Mouse (Mus musculus): ENCODE results near the gene Uqcrq. TPM values are rescaled to one million over a fixed set of nuclear protein-coding genes. Genes with fewer than 3 reads are reported as not detected.
"Not testable (repeated sequence)": the region's sequence is repeated elsewhere in the genome, so short reads cannot be mapped to it uniquely, and the experiment has no call there.

Uqcrq gene
- polyA plus RNA-seq, 1 experiment from 2014 or later, result 574 TPM

GRCm38 (mm10) chr11:53429182-53429581, 1.4 kb downstream of the Uqcrq start:
- no peaks in the 10 kb centered on the region for H3K9me3 ChIP-seq (ENCODE audit: control insufficient read depth, low read length)
- H3K4me2 ChIP-seq (replicated peaks; ENCODE audit: low read depth, low read length), result no peak overlapping the region; the same call in 1 of the 2 replicates
- no peaks in the 10 kb centered on the region for H3K27me3 ChIP-seq (ENCODE audit: control insufficient read depth, insufficient read depth, low read length)
- no peak for ATAC-seq (ENCODE audit: low FRiP score, low TSS enrichment)
- H3K4me3 ChIP-seq (ENCODE audit: low read length), result peak overlapping the region; percentile 79; the same call in 1 of the 2 replicates
- H3K36me3 ChIP-seq (ENCODE audit: control insufficient read depth, insufficient read depth, low read length), result peaks cover 10% of the 10 kb centered on the region
- H3K9ac ChIP-seq (ENCODE audit: low read depth, low read length), result no peak overlapping the region
- H3K4me1 ChIP-seq (ENCODE audit: control insufficient read depth, insufficient read depth, low read length), result peaks cover 11% of the 10 kb centered on the region; the same call in 1 of the 2 replicates
- no peak overlapping the region for H3K27ac ChIP-seq (ENCODE audit: low read depth, low read length)

DNA sequence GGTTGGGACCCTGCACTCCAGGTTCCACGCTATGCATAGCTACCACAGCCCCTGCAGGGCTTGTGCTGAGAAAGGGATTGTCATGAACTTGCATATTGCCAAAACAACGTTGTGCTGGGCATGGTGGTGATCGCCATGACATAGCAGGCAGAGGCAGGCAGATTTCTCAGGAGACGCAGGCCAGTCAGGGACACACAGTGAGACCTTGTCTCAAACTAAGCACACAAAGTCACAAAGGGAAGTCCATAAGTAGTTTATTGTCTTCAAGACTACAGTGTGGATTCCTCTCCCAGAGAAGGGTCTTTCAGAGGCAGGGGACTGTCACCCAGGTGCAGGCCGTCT, 1.9 kb downstream of the Uqcrq start:
- 94% methylated on average over 5 of the region's 5 CpGs for WGBS
- Histone ChIP-seq H3K4me3 (ENCODE audit: low read length) (no peak overlapping the region), H3K36me3 (ENCODE audit: control insufficient read depth, insufficient read depth, low read length) (peaks cover 10% of the 10 kb centered on the region), H3K4me2 (replicated peaks; ENCODE audit: low read depth, low read length) (no peak overlapping the region), H3K9me3 (ENCODE audit: control insufficient read depth, low read length) (no peaks in the 10 kb centered on the region), H3K9ac (ENCODE audit: low read depth, low read length) (no peak overlapping the region), H3K4me1 (ENCODE audit: control insufficient read depth, insufficient read depth, low read length) (peaks cover 11% of the 10 kb centered on the region; the same call in 1 of the 2 replicates), H3K27me3 (ENCODE audit: control insufficient read depth, insufficient read depth, low read length) (no peaks in the 10 kb centered on the region), H3K27ac (ENCODE audit: low read depth, low read length) (no peak overlapping the region)
- no peak for ATAC-seq (ENCODE audit: low FRiP score, low TSS enrichment)

- ATAC-seq (ENCODE audit: low FRiP score, low TSS enrichment), result no peak
- no peaks in the 10 kb centered on the region for H3K9me3 ChIP-seq (ENCODE audit: control insufficient read depth, low read length)
- H3K4me3 ChIP-seq (ENCODE audit: low read length), result no peak overlapping the region
- no peak overlapping the region for H3K4me2 ChIP-seq (replicated peaks; ENCODE audit: low read depth, low read length)
- 95% methylated on average over 3 of the region's 3 CpGs for WGBS
- H3K36me3 ChIP-seq (ENCODE audit: control insufficient read depth, insufficient read depth, low read length), result peaks cover 10% of the 10 kb centered on the region
- H3K4me1 ChIP-seq (ENCODE audit: control insufficient read depth, insufficient read depth, low read length), result peaks cover 11% of the 10 kb centered on the region; the same call in 1 of the 2 replicates
- no peak overlapping the region for H3K27ac ChIP-seq (ENCODE audit: low read depth, low read length)
- H3K9ac ChIP-seq (ENCODE audit: low read depth, low read length), result no peak overlapping the region
- no peaks in the 10 kb centered on the region for H3K27me3 ChIP-seq (ENCODE audit: control insufficient read depth, insufficient read depth, low read length)
Measured at GRCm38 (mm10) chr11:53427993-53428715, 2.5 kb downstream of the Uqcrq start.

GRCm38 (mm10) chr11:53426914-53427313, 3.7 kb downstream of the Uqcrq start:
- H3K36me3 ChIP-seq (ENCODE audit: control insufficient read depth, insufficient read depth, low read length); H3K4me3 ChIP-seq (ENCODE audit: low read length): not testable (repeated sequence)
- 83% methylated on average over 3 of the region's 3 CpGs for WGBS

DNA sequence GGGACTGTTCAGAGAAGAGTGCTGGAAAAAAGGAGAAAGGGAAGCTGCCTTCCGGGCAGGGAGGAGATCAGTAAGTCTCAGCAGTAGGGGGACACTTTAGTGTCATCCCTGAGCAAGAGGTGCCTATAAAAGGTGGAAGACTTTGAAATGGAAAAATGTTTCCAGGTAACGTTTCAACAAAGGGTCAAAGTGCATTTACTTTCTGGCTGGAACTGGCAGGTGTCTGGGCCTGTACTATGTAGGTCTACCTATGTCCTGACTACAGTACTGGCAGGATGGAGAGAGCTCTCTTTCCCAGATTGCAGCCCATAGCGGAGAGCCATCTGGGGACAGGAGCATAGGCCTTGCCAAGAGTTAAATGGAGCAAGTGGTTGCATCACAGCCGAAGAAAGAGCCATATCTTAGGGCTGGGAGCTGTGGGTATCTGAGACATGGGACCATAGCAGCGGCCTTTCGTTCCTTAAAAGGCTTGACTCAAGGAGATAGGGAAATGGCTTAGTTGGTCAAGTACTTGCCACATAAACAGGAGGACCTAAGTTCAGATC, 4.8 kb downstream of the Uqcrq start:
- Histone ChIP-seq H3K4me1 (ENCODE audit: control insufficient read depth, insufficient read depth, low read length) (peaks cover 6% of the 10 kb centered on the region; the same call in 1 of the 2 replicates), H3K27ac (ENCODE audit: low read depth, low read length) (no peak overlapping the region), H3K36me3 (ENCODE audit: control insufficient read depth, insufficient read depth, low read length) (peaks cover 13% of the 10 kb centered on the region), H3K27me3 (ENCODE audit: control insufficient read depth, insufficient read depth, low read length) (no peaks in the 10 kb centered on the region), H3K9ac (ENCODE audit: low read depth, low read length) (no peak overlapping the region), H3K9me3 (ENCODE audit: control insufficient read depth, low read length) (no peaks in the 10 kb centered on the region), H3K4me2 (replicated peaks; ENCODE audit: low read depth, low read length) (no peak overlapping the region), H3K4me3 (ENCODE audit: low read length) (no peak overlapping the region)
- ATAC-seq (ENCODE audit: low FRiP score, low TSS enrichment), result no peak
- 81% methylated on average over 6 of the region's 6 CpGs for WGBS

More at GRCm38 (mm10) chr11:53426914-53427313, 3.7 kb downstream of the Uqcrq start:
- H3K27me3 ChIP-seq (ENCODE audit: control insufficient read depth, insufficient read depth, low read length); H3K4me2 ChIP-seq (replicated peaks; ENCODE audit: low read depth, low read length); H3K9me3 ChIP-seq (ENCODE audit: control insufficient read depth, low read length); ATAC-seq (ENCODE audit: low FRiP score, low TSS enrichment); H3K27ac ChIP-seq (ENCODE audit: low read depth, low read length); H3K9ac ChIP-seq (ENCODE audit: low read depth, low read length): not testable (repeated sequence)
- peaks cover 11% of the 10 kb centered on the region; the same call in 1 of the 2 replicates for H3K4me1 ChIP-seq (ENCODE audit: control insufficient read depth, insufficient read depth, low read length)

- no peak overlapping the region for H3K27ac ChIP-seq (ENCODE audit: low read depth, low read length)
- peaks cover 13% of the 10 kb centered on the region for H3K36me3 ChIP-seq (ENCODE audit: control insufficient read depth, insufficient read depth, low read length)
- no peak for ATAC-seq (ENCODE audit: low FRiP score, low TSS enrichment)
- peaks cover 6% of the 10 kb centered on the region; the same call in 1 of the 2 replicates for H3K4me1 ChIP-seq (ENCODE audit: control insufficient read depth, insufficient read depth, low read length)
- H3K4me3 ChIP-seq (ENCODE audit: low read length), result no peak overlapping the region
- H3K4me2 ChIP-seq (replicated peaks; ENCODE audit: low read depth, low read length), result no peak overlapping the region
- H3K9ac ChIP-seq (ENCODE audit: low read depth, low read length), result no peak overlapping the region
- H3K27me3 ChIP-seq (ENCODE audit: control insufficient read depth, insufficient read depth, low read length), result no peaks in the 10 kb centered on the region
- no peaks in the 10 kb centered on the region for H3K9me3 ChIP-seq (ENCODE audit: control insufficient read depth, low read length)
- WGBS, result 49% methylated on average over 3 of the region's 3 CpGs
Measured at GRCm38 (mm10) chr11:53425251-53425650, 5.4 kb downstream of the Uqcrq start.

DNA sequence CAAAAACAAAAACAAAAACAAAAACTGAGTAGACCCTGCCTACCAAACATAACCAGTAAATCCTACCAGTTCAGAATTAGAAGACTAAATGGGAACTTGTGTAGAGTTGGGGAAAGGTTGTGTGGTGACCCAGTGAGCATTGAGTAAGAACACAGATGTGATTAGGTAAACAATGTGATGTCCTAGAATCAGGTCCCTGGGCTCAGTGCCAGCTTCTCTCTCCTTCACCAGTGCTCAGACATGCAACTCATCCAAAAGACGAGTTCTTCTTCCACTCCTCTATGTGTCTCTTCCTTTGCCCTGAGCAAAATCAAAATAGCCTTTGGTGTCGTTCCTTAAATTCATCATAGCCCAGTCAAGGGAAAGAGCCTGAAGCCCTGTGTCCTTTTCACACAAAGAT, 5.8 kb downstream of the Uqcrq start:
- peaks cover 5% of the 10 kb centered on the region; the same call in 1 of the 2 replicates for H3K4me1 ChIP-seq (ENCODE audit: control insufficient read depth, insufficient read depth, low read length)
- no peaks in the 10 kb centered on the region for H3K27me3 ChIP-seq (ENCODE audit: control insufficient read depth, insufficient read depth, low read length)
- H3K9me3 ChIP-seq (ENCODE audit: control insufficient read depth, low read length), result no peaks in the 10 kb centered on the region
- 78% methylated on average over 2 of the region's 2 CpGs for WGBS
- H3K9ac ChIP-seq (ENCODE audit: low read depth, low read length), result no peak overlapping the region
- H3K27ac ChIP-seq (ENCODE audit: low read depth, low read length), result no peak overlapping the region
- no peak overlapping the region for H3K4me3 ChIP-seq (ENCODE audit: low read length)
- H3K36me3 ChIP-seq (ENCODE audit: control insufficient read depth, insufficient read depth, low read length), result peaks cover 16% of the 10 kb centered on the region
- H3K4me2 ChIP-seq (replicated peaks; ENCODE audit: low read depth, low read length), result no peak overlapping the region
- ATAC-seq (ENCODE audit: low FRiP score, low TSS enrichment), result no peak

GRCm38 (mm10) chr11:53423036-53423435, 7.6 kb downstream of the Uqcrq start, which contains the start of gene Leap2:
Leap2 (minus strand) TSS chr11:53423170.
- ATAC-seq (ENCODE audit: low FRiP score, low TSS enrichment), result no peak

DNA sequence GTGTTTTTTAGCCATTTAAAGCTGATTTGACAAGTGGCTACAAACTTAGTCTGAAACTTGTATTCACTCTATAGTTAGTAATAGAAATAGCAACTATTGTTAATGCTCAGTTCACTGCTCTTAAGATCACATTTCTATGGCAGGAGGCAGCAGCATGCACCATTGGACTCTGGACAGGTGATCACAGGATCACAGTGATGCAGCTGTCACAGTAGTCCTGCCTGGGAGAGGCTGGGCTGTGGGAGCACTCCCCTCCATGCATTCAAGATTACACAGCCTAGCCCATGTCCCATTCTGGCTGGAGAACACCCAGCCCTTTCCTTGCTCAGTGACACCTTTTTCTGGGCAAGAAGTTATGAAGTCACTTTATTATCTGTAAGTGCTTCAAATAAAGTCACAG, 12.6 kb downstream of the Uqcrq start:
- H3K27ac ChIP-seq (ENCODE audit: low read depth, low read length), result no peak overlapping the region
- ATAC-seq (ENCODE audit: low FRiP score, low TSS enrichment), result no peak
- no peak overlapping the region for H3K4me2 ChIP-seq (replicated peaks; ENCODE audit: low read depth, low read length)
- no peaks in the 10 kb centered on the region for H3K9me3 ChIP-seq (ENCODE audit: control insufficient read depth, low read length)
- no peak overlapping the region for H3K9ac ChIP-seq (ENCODE audit: low read depth, low read length)
- no peaks in the 10 kb centered on the region for H3K4me1 ChIP-seq (ENCODE audit: control insufficient read depth, insufficient read depth, low read length)
- H3K36me3 ChIP-seq (ENCODE audit: control insufficient read depth, insufficient read depth, low read length), result peaks cover 66% of the 10 kb centered on the region
- no peaks in the 10 kb centered on the region for H3K27me3 ChIP-seq (ENCODE audit: control insufficient read depth, insufficient read depth, low read length)
- no peak overlapping the region for H3K4me3 ChIP-seq (ENCODE audit: low read length)

More at GRCm38 (mm10) chr11:53423036-53423435, 7.6 kb downstream of the Uqcrq start, which contains the start of gene Leap2:
- Histone ChIP-seq H3K36me3 (ENCODE audit: control insufficient read depth, insufficient read depth, low read length) (peaks cover 21% of the 10 kb centered on the region), H3K4me1 (ENCODE audit: control insufficient read depth, insufficient read depth, low read length) (no peaks in the 10 kb centered on the region), H3K4me3 (ENCODE audit: low read length) (no peak within 1 kb of the TSS), H3K27ac (ENCODE audit: low read depth, low read length) (no peak within 1 kb of the TSS), H3K4me2 (replicated peaks; ENCODE audit: low read depth, low read length) (no peak within 1 kb of the TSS), H3K9me3 (ENCODE audit: control insufficient read depth, low read length) (no peaks in the 10 kb centered on the region), H3K9ac (ENCODE audit: low read depth, low read length) (no peak within 1 kb of the TSS), H3K27me3 (ENCODE audit: control insufficient read depth, insufficient read depth, low read length) (no peaks in the 10 kb centered on the region)
- 86% methylated on average over 4 of the region's 4 CpGs for WGBS

Measured in kidney, embryonic 14.5 days (tissue).